Comparison of ENCODE assay signal across 18 mouse cellular contexts in the genomic region with DNA sequence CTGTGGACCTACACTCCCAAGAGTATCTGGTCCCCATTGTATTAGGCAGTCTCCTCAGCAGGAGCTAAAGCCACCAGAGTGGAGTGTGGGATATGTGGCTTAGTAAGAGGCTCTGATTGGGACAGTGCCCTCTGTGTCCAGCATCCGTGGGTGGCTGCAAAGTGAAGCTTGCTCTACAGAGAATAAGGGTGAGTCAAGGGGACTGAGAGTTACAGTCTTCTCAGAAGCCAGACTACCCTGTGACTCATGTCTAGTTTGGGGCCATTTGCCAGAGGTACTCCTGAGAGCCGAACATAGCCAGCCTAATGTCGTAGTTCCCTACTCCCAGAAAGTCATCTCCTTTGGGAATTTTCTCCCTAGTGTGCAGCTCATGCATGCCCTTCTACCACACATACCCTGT. TPM values are rescaled to one million over a fixed set of nuclear protein-coding genes. Genes with fewer than 3 reads are reported as not detected.
DNase-seq lines count a peak whose midpoint lies in the region; ATAC-seq and TF ChIP-seq lines count a peak whose summit lies in the region.
"Had no signal": no experiment of that assay in that cellular context is flagged by ENCODE, and none has a peak within 500 bp of the region (broad histone marks: within the 10 kb centered on the region; RNA-seq: fewer than 3 reads in every experiment).

No protein-coding gene starts in this region.

- peak overlapping the region; percentile 64 for H3K27ac ChIP-seq in heart, embryonic 12.5 days (ENCODE audit: poor library complexity, severe bottlenecking)
- H3K27ac ChIP-seq in layer of hippocampus, adult 2 months, result no peak overlapping the region
- H3K27ac ChIP-seq: embryonic facial prominence, embryonic 10.5 days; forebrain, embryonic 12.5 days; hindbrain, embryonic 10.5 days; left cerebral cortex, adult 2 months; liver, embryonic 15.5 days; neural tube, embryonic 15.5 days had no signal

- no peaks in the 10 kb centered on the region for H3K9me3 ChIP-seq in heart, embryonic 12.5 days (replicated peaks)
- H3K9me3 ChIP-seq: embryonic facial prominence, embryonic 10.5 days; forebrain, embryonic 12.5 days; hindbrain, embryonic 10.5 days; liver, embryonic 15.5 days; neural tube, embryonic 15.5 days had no signal

- H3K27me3 ChIP-seq in heart, embryonic 12.5 days (replicated peaks), result no peaks in the 10 kb centered on the region
- H3K27me3 ChIP-seq: forebrain, embryonic 12.5 days; liver, embryonic 15.5 days; neural tube, embryonic 15.5 days had no signal

- H3K4me3 ChIP-seq in heart, embryonic 12.5 days, result no peak overlapping the region
- H3K4me3 ChIP-seq in layer of hippocampus, adult 2 months, result no peak overlapping the region
- H3K4me3 ChIP-seq: embryonic facial prominence, embryonic 10.5 days; forebrain, embryonic 12.5 days; hindbrain, embryonic 10.5 days; left cerebral cortex, adult 2 months; liver, embryonic 15.5 days; neural tube, embryonic 15.5 days had no signal

- peaks cover 15% of the 10 kb centered on the region for H3K4me1 ChIP-seq in heart, embryonic 12.5 days (replicated peaks)
- H3K4me1 ChIP-seq: embryonic facial prominence, embryonic 10.5 days; forebrain, embryonic 12.5 days; hindbrain, embryonic 10.5 days; neural tube, embryonic 15.5 days had no signal

- no peaks in the 10 kb centered on the region for H3K36me3 ChIP-seq in heart, embryonic 12.5 days
- H3K36me3 ChIP-seq: embryonic facial prominence, embryonic 10.5 days; forebrain, embryonic 12.5 days; hindbrain, embryonic 10.5 days; liver, embryonic 15.5 days; neural tube, embryonic 15.5 days had no signal

- peak; percentile 13 for DNase-seq in urinary bladder, postnatal 25 days (ENCODE audit: low spot score)
- DNase-seq in urinary bladder, adult 2 months (ENCODE audit: low spot score), result no peak
- DNase-seq in brain, adult 2 months (ENCODE audit: low read depth, low spot score), result peak; percentile 15
- DNase-seq in layer of hippocampus, adult 2 months (ENCODE audit: low spot score in 2 of 2), result no peak
- DNase-seq in ovary, postnatal 10 days (ENCODE audit: low spot score), result no peak
- no peak for DNase-seq in embryo, embryonic 10 days (ENCODE audit: low spot score)
- DNase-seq: cerebellum, postnatal 10 days; kidney, postnatal 36 days; thymus, adult 2 months had no signal

- H3K9ac ChIP-seq in heart, embryonic 12.5 days, result no peak overlapping the region
- H3K9ac ChIP-seq: forebrain, embryonic 12.5 days; liver, embryonic 15.5 days; neural tube, embryonic 15.5 days had no signal

- no peak for ATAC-seq in heart, embryonic 12.5 days (ENCODE audit: insufficient number of reproducible peaks, low FRiP score)
- ATAC-seq: midbrain, embryonic 16.5 days had no signal

- no peak for TF ChIP-seq CTCF in layer of hippocampus, adult 2 months (conservative IDR thresholded peaks at IDR 0.05)

- H3K4me2 ChIP-seq in heart, embryonic 12.5 days, result no peak overlapping the region
- H3K4me2 ChIP-seq: forebrain, embryonic 12.5 days; liver, embryonic 15.5 days; neural tube, embryonic 15.5 days had no signal

- WGBS in heart, embryonic 12.5 days, result 54% methylated on average over 3 of the region's 3 CpGs

RNA-seq across cellular contexts. Expression of a gene that starts 50.7 kb away (rescaled TPM):
- 13.1 and 14.3 TPM in 2 replicates for polyA plus RNA-seq in urinary bladder, adult 2 months (2012; rRNA removed)
- polyA plus RNA-seq in heart, embryonic 12.5 days (2016; fragmentation: Nextera tagmentation; extraction: Ambion mirVana), result 7.9 and 8.7 TPM in 2 replicates
- 10 to 100 TPM in 1 of 2 experiments, 1 to 10 TPM in 1; 8.9 to 11.2 TPM for total RNA-seq in layer of hippocampus, adult 2 months (2021)
- total RNA-seq: CH12.LX had no signal

Comparison
In these comparisons a context has a peak if more than half of its experiments do, and no peak if none do; other contexts are left out.
1. DNase-seq: peak in urinary bladder, postnatal 25 days (single experiment) and brain, adult 2 months (single experiment); none in urinary bladder, adult 2 months (single experiment), layer of hippocampus, adult 2 months (0 of 2), ovary, postnatal 10 days (single experiment) and embryo, embryonic 10 days (single experiment).